In genomic region chr19:10486264-10486738, GRCm38 (mm10) we compare ENCODE assay signal across 8 mouse cellular contexts. TPM values are rescaled to one million over a fixed set of nuclear protein-coding genes. Genes with fewer than 3 reads are reported as not detected.
DNase-seq lines count a peak whose midpoint lies in the region; ATAC-seq and TF ChIP-seq lines count a peak whose summit lies in the region.

No protein-coding gene starts in this region.

- no peak for TF ChIP-seq POLR2A in liver, adult 2 months (IDR thresholded peaks at IDR 0.05; ENCODE audit: extremely low read depth, insufficient read depth, low read length)

- no peak overlapping the region for H3K4me2 ChIP-seq in kidney, embryonic 15.5 days

- H3K4me1 ChIP-seq in kidney, embryonic 15.5 days = no peaks in the 10 kb centered on the region
- H3K4me1 ChIP-seq in liver, adult 2 months (ENCODE audit: control insufficient read depth, insufficient read depth, low read length) = no peaks in the 10 kb centered on the region

- no peaks in the 10 kb centered on the region for H3K9me3 ChIP-seq in kidney, embryonic 15.5 days (replicated peaks)

- peak; percentile 79 for TF ChIP-seq CTCF in liver, adult 2 months (IDR thresholded peaks at IDR 0.05; ENCODE audit: low read depth, low read length)

- H3K27me3 ChIP-seq in kidney, embryonic 15.5 days = peaks cover 17% of the 10 kb centered on the region; the same call in 1 of the 2 replicates
- no peaks in the 10 kb centered on the region for H3K27me3 ChIP-seq in liver, adult 2 months (ENCODE audit: control insufficient read depth, insufficient read depth, low read length)

- H3K4me3 ChIP-seq in kidney, embryonic 15.5 days (replicated peaks) = no peak overlapping the region
- H3K4me3 ChIP-seq in liver, adult 2 months (ENCODE audit: insufficient read depth, low read depth, low read length) = no peak overlapping the region

- DNase-seq in 416B (ENCODE audit: low read depth) = peak; percentile 78
- peak; percentile 28 for DNase-seq in T-cell, adult 2 months (ENCODE audit: low spot score)
- DNase-seq in embryo, embryonic 10 days (ENCODE audit: low spot score) = peak; percentile 88
- DNase-seq in heart, adult 9 months (ENCODE audit: low spot score in 2 of 2) = peak; percentile 27 to 61
- peak; percentile 54 for DNase-seq in liver, adult 2 months (ENCODE audit: extremely low read depth, low read depth, low spot score)
- DNase-seq in neural tube, embryonic 10.5 days (ENCODE audit: extremely low spot score, low spot score) = peak; percentile 66
- DNase-seq in testis, postnatal 14 days (ENCODE audit: low spot score) = peak; percentile 38

- 18% methylated on average over 9 of the region's 9 CpGs for WGBS in kidney, embryonic 15.5 days
- WGBS in liver, adult 2 months = 17% methylated on average over 9 of the region's 9 CpGs

- H3K27ac ChIP-seq in kidney, embryonic 15.5 days = no peak overlapping the region
- no peak overlapping the region for H3K27ac ChIP-seq in liver, adult 2 months (replicated peaks; ENCODE audit: insufficient read depth, low read depth, low read length)

- no peak overlapping the region for H3K9ac ChIP-seq in kidney, embryonic 15.5 days
- H3K9ac ChIP-seq in liver, adult 2 months (ENCODE audit: low read depth, low read length) = no peak overlapping the region

- no peaks in the 10 kb centered on the region for H3K36me3 ChIP-seq in kidney, embryonic 15.5 days
- H3K36me3 ChIP-seq in liver, adult 2 months (ENCODE audit: control insufficient read depth, insufficient read depth, low read length) = no peaks in the 10 kb centered on the region

- peak; percentile 77 for ATAC-seq in kidney, embryonic 15.5 days (replicated peaks; ENCODE audit: low FRiP score)

- H3K79me2 ChIP-seq in liver, adult 2 months (ENCODE audit: control insufficient read depth, insufficient read depth, low read length) = no peaks in the 10 kb centered on the region

RNA-seq across cellular contexts. Expression of gene Ppp1r32, which starts 3.6 kb away (rescaled TPM):
- not detected in 2 replicates for polyA plus RNA-seq in kidney, embryonic 15.5 days (2015; fragmentation: Nextera tagmentation; extraction: Ambion mirVana)
- total RNA-seq in liver, adult 2 months (2014; rRNA removed) = 0.13 TPM in 1 of 2 replicates, not detected in the other
- polyA plus RNA-seq in liver, adult 2 months (2012; rRNA removed) = 0.06 and 0.09 TPM in 2 replicates

RNA-seq across cellular contexts. Expression of gene Lrrc10b, which starts 29.0 kb away (rescaled TPM):
- 0.69 and 0.73 TPM in 2 replicates for polyA plus RNA-seq in kidney, embryonic 15.5 days (2015; fragmentation: Nextera tagmentation; extraction: Ambion mirVana)
- total RNA-seq in liver, adult 2 months (2014; rRNA removed) = not detected in 2 replicates
- polyA plus RNA-seq in liver, adult 2 months (2012; rRNA removed) = not detected in 2 replicates

RNA-seq across cellular contexts. Expression of gene Cpsf7, which starts 38.8 kb away (rescaled TPM):
- 48.0 and 49.6 TPM in 2 replicates for polyA plus RNA-seq in kidney, embryonic 15.5 days (2015; fragmentation: Nextera tagmentation; extraction: Ambion mirVana)
- total RNA-seq in liver, adult 2 months (2014; rRNA removed) = 10.0 and 12.2 TPM in 2 replicates
- 15.0 and 19.9 TPM in 2 replicates for polyA plus RNA-seq in liver, adult 2 months (2012; rRNA removed)

RNA-seq across cellular contexts. Expression of gene Sdhaf2, which starts 39.6 kb away (rescaled TPM):
- 59.4 and 61.4 TPM in 2 replicates for polyA plus RNA-seq in kidney, embryonic 15.5 days (2015; fragmentation: Nextera tagmentation; extraction: Ambion mirVana)
- total RNA-seq in liver, adult 2 months (2014; rRNA removed) = 23.3 and 29.6 TPM in 2 replicates
- 14.2 and 15.7 TPM in 2 replicates for polyA plus RNA-seq in liver, adult 2 months (2012; rRNA removed)

Comparison
In these comparisons a context has a peak if more than half of its experiments do, and no peak if none do; other contexts are left out.
1. DNase-seq: peak in every context shown above with its lines; median percentile 88 in embryo, embryonic 10 days; 78 in 416B; 66 in neural tube, embryonic 10.5 days; 54 in liver, adult 2 months; 44 in heart, adult 9 months; 38 in testis, postnatal 14 days; 28 in T-cell, adult 2 months.